Mouse (Mus musculus): ENCODE measurements around the gene Fmo2.

- TF ChIP-seq EP300 (IDR thresholded peaks at IDR 0.05; ENCODE audit: low read depth) (no peak), CTCF (IDR thresholded peaks at IDR 0.05; ENCODE audit: low read depth) (no peak)
These were observed 38.4 kb downstream of the Fmo2 start for GRCm38 (mm10) chr1:162859996-162860605.
